In genomic region chr17:56092312-56092711, GRCm38 (mm10) we compare ENCODE assay signal across 1 mouse cellular context.
A peak's percentile ranks its signal among the peaks of the same experiment; 100 is the strongest.
TF ChIP-seq lines count a peak whose summit lies in the region.

No protein-coding gene starts in this region.

TF ChIP-seq in CH12.LX, 34 proteins besides CTCF, POLR2A, EP300 and RAD21:
- TF ChIP-seq SMC3 (IDR thresholded peaks at IDR 0.05; ENCODE audit: low read depth, low read length) (no peak), ZNF384 (IDR thresholded peaks at IDR 0.05; ENCODE audit: low read depth, low read length) (peak; percentile 96)
